Mouse (Mus musculus) liver, embryonic 13.5 days (tissue): ENCODE measurements around the gene Rasgrf1. TPM values are rescaled to one million over a fixed set of nuclear protein-coding genes. Genes with fewer than 3 reads are reported as not detected.
"Not testable (repeated sequence)": the region's sequence is repeated elsewhere in the genome, so short reads cannot be mapped to it uniquely, and the experiment has no call there.

Experiments
- ATAC-seq: fragments of 200-750 bp; cut with Nextera tagmentation; 2 replicates; pipeline ENCODE4 v1.8.0; 2017; ENCODE audit warnings: low read depth, mild to moderate bottlenecking, moderate number of reproducible peaks, moderate library complexity
- DNase-seq: peaks from one replicate; pipeline ENCODE4 v3.0.0; 2022
- H3K27ac ChIP-seq: fragments of 300-500 bp; sonication (generic); 2 replicates; pipeline ENCODE4 v1.5.1; 2015; ENCODE audit warnings: moderate library complexity, mild to moderate bottlenecking, inconsistent platforms
- H3K27me3 ChIP-seq: fragments of 300-500 bp; sonication (generic); 2 replicates; pipeline ENCODE4 v1.6.1; 2015; ENCODE audit warnings: mild to moderate bottlenecking, inconsistent platforms
- H3K36me3 ChIP-seq: fragments of 300-500 bp; sonication (generic); 2 replicates; pipeline ENCODE4 v1.6.1; 2015; ENCODE audit warnings: mild to moderate bottlenecking, inconsistent platforms
- H3K4me1 ChIP-seq: fragments of 300-500 bp; sonication (generic); replicated peaks from 2 replicates; pipeline ENCODE4 v1.6.1; 2015; ENCODE audit warnings: inconsistent platforms
- H3K4me2 ChIP-seq: fragments of 300-500 bp; sonication (generic); 2 replicates; pipeline ENCODE4 v1.6.1; 2015; ENCODE audit warnings: inconsistent platforms, mild to moderate bottlenecking, moderate library complexity
- H3K4me3 ChIP-seq: fragments of 300-500 bp; sonication (generic); replicated peaks from 2 replicates; pipeline ENCODE4 v1.5.1; 2015; ENCODE audit warnings: mild to moderate bottlenecking, inconsistent platforms
- H3K9ac ChIP-seq: fragments of 300-500 bp; sonication (generic); 2 replicates; pipeline ENCODE4 v1.6.1; 2015; ENCODE audit warnings: mild to moderate bottlenecking, inconsistent platforms
- H3K9me3 ChIP-seq: fragments of 300-500 bp; sonication (generic); replicated peaks from 2 replicates; pipeline ENCODE4 v1.6.1; 2016; ENCODE audit warnings: inconsistent platforms
- WGBS: fragments of 180-500 bp; shearing (Covaris S2); methylation state at CpG from one replicate; pipeline ENCODE4 v1.1.7; 2015; ENCODE audit not compliant: insufficient replicate concordance; 5-methylcytosine and 5-hydroxymethylcytosine counted together
- polyA plus RNA-seq: library from polyadenylated mRNA; unstranded; fragments of >200 nt; fragmentation: Nextera tagmentation; extraction: Ambion mirVana; gene quantifications from 2 replicates; pipeline ENCODE4 v1.2.1, GENCODE M21; 2015

The Rasgrf1 gene
- polyA plus RNA-seq, 1 experiment from 2014 or later = not detected

DNA sequence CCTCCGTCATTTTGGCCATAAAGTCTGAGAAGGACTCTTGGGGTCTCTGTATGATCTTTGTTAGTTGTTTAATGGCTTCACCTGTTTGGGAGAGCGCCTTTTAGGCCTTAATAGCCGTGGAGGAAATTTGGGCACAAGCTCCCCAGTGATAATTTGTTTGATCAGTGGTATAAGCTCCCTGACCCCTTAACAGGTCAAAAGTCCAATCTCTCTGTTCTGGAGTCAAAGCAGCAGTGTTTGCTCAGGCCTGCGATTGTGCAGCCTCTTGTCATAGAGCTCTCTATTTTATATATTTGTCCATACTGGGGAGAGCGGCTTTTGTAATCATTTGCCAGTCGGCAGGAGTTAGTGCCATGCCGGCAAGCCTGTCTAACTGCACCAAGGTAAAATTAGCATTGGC, 135.5 kb downstream of the Rasgrf1 start:
- no peak for ATAC-seq
- Histone ChIP-seq H3K27me3 (no peaks in the 10 kb centered on the region), H3K4me2 (no peak overlapping the region), H3K4me1 (no peaks in the 10 kb centered on the region), H3K9ac (no peak overlapping the region), H3K4me3 (no peak overlapping the region), H3K27ac (no peak overlapping the region), H3K36me3 (no peaks in the 10 kb centered on the region), H3K9me3 (no peaks in the 10 kb centered on the region)
- 72% methylated on average over 7 of the region's 7 CpGs for WGBS
- DNase-seq = no peak

DNA sequence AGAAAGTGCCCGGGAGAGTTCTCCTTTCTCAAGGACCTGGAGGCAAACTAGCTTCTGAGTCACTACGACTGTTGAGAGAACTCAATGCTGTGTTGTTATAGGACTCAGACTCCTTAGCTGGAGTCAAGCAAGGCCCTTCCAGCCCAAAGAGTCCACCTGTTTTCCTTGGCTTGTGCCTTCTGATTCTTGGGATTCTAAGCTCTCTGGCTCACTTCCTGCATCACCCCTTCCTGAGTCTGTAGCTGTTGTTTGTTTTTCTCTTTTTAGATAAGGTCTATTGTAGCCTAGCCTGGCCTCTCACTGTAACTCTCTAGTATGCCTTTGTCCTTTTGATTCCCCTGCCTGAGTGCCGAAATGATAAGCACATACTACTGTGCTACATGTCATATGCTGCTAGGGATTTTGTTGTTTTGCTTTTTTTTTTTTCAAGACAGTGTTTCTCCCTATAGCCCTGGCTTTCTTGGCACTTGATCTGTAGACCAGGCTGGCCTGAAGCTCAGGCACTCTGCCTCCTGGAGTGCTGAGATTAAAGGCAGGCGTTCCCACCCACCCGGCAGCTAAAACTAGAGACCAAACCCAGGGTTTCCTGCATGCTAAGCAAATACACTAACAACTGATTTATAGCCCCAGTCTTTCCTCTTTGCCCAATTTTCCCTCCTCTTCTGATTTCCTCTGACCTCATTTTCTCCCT, 138.4 kb downstream of the Rasgrf1 start:
- WGBS = 31% methylated on average over 5 of the region's 5 CpGs
- no peak overlapping the region for H3K4me3 ChIP-seq
- H3K9ac ChIP-seq = no peak overlapping the region
- no peak overlapping the region for H3K27ac ChIP-seq
- H3K9me3 ChIP-seq = no peaks in the 10 kb centered on the region
- ATAC-seq (no peak), DNase-seq (no peak)
- no peak overlapping the region for H3K4me2 ChIP-seq
- no peaks in the 10 kb centered on the region for H3K27me3 ChIP-seq
- no peaks in the 10 kb centered on the region for H3K4me1 ChIP-seq
- no peaks in the 10 kb centered on the region for H3K36me3 ChIP-seq

DNA sequence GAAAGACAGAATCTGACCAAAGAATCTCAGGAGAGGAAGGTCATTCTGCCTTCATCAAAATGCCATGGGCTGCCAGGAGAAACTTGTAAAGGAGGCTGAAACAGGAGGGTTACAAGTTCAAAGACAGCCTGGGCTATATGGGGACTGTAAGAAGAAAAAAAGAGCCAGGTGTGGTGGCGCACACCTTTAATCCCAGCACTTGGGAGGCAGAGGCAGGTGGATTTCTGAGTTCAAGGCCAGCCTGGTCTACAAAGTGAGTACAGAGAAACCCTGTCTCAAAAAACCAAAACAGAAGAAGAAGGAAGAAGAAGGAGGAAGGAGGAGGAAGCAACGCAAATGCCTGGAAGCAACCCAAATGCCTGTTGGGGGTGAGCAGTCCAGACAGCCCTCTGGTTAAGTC, 144.1 kb downstream of the Rasgrf1 start, which contains the start of gene Ctsh:
Gene Ctsh (plus strand): TSS at position 301 of the 400 bp plus-strand sequence.
- Histone ChIP-seq H3K4me1 (0 out of 2 replicates have a peak, but pooled peaks cover 2% of the 10 kb centered on the region), H3K9ac (peak within 1 kb of the TSS; percentile 62), H3K4me2 (peak within 1 kb of the TSS; percentile 59), H3K9me3 (no peaks in the 10 kb centered on the region), H3K27ac (peak within 1 kb of the TSS; percentile 71), H3K4me3 (peak within 1 kb of the TSS; percentile 54), H3K36me3 (no peaks in the 10 kb centered on the region), H3K27me3 (peaks cover 12% of the 10 kb centered on the region)
- ATAC-seq = peak; percentile 20; the same call in 1 of the 2 replicates
- no peak for DNase-seq
- WGBS = 47% methylated on average over 2 of the region's 2 CpGs

DNA sequence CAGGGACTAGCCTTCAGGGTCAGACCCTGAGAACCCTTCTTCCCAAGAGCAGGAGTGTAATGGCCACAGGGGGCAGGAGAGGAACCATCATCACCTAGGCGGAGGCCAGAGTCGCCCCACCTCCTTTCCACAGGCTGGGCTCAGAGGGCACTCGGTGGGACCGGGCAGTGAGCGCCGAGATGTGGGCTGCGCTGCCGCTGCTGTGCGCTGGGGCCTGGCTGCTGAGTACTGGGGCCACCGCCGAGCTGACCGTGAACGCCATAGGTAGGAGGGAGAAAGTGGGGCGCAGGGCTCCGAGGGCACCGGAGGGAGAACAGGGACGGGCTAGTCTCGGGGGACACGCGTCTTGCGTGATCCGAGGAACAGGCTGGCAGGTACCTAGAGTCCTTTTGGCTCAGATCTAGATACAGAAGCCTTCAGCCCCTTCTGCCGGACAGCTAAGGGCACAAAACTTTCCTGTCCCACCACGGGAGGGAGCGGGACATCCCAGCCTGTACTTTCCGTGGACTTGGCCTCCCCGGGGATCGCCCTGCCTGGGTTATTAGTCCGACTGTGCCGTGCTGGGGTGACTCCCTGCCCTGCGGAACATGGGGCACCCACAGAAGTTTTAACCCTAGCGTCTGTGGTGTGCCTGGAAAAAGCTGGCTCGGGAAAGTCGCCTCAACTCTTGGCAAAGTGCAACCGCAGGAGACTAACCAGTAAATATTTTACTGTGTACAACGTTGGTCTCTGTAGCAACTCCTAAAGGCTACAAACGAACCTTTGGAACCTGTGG, 144.8 kb downstream of the Rasgrf1 start:
- ATAC-seq (peak; percentile 87), DNase-seq (no peak)
- H3K4me1 ChIP-seq = 0 out of 2 replicates have a peak, but pooled peaks cover 2% of the 10 kb centered on the region
- H3K4me3 ChIP-seq = peak overlapping the region; percentile 54
- peak overlapping the region; percentile 62 for H3K9ac ChIP-seq
- WGBS = 1% methylated on average over 37 of the region's 37 CpGs
- H3K36me3 ChIP-seq = no peaks in the 10 kb centered on the region
- H3K27me3 ChIP-seq = peaks cover 12% of the 10 kb centered on the region
- H3K4me2 ChIP-seq = peak overlapping the region; percentile 59
- H3K27ac ChIP-seq = peak overlapping the region; percentile 71
- H3K9me3 ChIP-seq = no peaks in the 10 kb centered on the region

DNA sequence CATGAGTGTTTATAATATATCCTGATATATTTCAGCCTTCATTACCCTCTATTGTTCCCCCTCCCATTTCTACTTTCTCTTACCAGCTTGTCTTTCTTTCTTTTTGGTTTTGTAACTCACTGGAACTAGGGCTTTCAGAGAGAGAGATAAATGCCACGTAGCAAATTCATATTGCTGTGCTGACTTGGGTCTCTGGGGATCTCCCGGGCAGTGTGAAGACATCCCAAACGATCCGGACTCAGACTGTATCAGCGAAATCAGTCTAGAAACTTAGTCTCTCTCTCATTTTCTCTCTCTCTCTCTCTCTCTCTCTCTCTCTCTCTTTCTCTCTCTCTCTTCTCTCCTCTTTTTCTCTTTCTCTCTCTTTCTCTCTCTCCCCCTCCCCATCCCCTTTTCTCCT, 145.7 kb downstream of the Rasgrf1 start:
- 49% methylated on average over 5 of the region's 5 CpGs for WGBS
- peak overlapping the region; percentile 54 for H3K4me3 ChIP-seq

DNA sequence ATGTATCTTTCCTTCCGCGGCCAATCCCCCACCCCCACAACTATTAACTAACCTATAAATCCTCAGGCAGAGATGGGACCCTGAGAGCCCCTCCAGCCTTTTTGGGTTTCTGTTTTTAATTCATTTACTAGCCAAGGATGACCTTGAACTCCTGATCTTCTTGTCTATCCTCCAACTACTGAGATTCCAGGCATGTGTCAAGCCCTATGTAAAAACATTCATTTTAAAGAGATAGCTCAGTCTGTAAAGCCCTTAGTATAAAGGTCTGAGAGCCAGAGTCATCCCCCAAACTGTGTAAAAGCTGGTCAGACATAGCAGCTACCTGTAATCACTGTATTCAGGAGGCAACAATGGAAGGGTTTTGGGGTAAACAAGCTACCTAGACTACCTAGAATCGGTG, 146.2 kb downstream of the Rasgrf1 start:
- H3K4me1 ChIP-seq = 0 out of 2 replicates have a peak, but pooled peaks cover 2% of the 10 kb centered on the region
- ATAC-seq (no peak), DNase-seq (no peak)
- H3K9ac ChIP-seq = no peak overlapping the region
- H3K9me3 ChIP-seq = no peaks in the 10 kb centered on the region
- peaks cover 12% of the 10 kb centered on the region for H3K27me3 ChIP-seq
- no peak overlapping the region for H3K27ac ChIP-seq
- whole genome bisulfite sequencing = 62% methylated on average over 3 of the region's 3 CpGs
- H3K4me3 ChIP-seq = no peak overlapping the region
- 0 out of 2 replicates have a peak overlapping the region, but pooled peaks have one; percentile 33 for H3K4me2 ChIP-seq
- no peaks in the 10 kb centered on the region for H3K36me3 ChIP-seq

More for the DNA sequence above, 145.7 kb downstream of the Rasgrf1 start:
- Histone ChIP-seq H3K27ac (no peak overlapping the region), H3K9ac (no peak overlapping the region), H3K27me3 (peaks cover 12% of the 10 kb centered on the region), H3K4me2 (peak overlapping the region; percentile 33; the same call in 1 of the 2 replicates), H3K4me1 (0 out of 2 replicates have a peak, but pooled peaks cover 2% of the 10 kb centered on the region), H3K36me3 (no peaks in the 10 kb centered on the region), H3K9me3 (no peaks in the 10 kb centered on the region)
- DNase-seq (no peak), ATAC-seq (no peak)

DNA sequence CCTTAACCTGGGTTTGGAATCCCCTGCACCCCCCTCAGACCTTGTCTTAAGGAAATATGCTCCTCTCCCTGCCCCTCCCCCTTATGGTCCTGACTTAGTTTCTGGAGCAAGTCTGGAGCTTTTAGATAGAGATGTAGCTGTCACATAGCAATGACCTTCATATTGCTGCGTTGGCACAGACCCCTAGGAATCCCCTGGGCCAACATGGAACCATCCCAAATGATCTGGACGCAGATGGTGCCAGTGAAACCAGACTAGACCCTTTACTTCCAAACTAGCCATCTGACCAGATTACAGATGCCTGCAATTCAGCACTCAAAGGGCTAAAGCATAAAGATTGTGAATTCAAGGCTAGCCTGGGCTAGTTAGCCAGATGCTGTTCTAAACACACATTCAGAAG, 147.0 kb downstream of the Rasgrf1 start:
- H3K9ac ChIP-seq = no peak overlapping the region
- H3K4me3 ChIP-seq = no peak overlapping the region
- peaks cover 12% of the 10 kb centered on the region for H3K27me3 ChIP-seq
- H3K9me3 ChIP-seq = no peaks in the 10 kb centered on the region
- H3K4me1 ChIP-seq = 0 out of 2 replicates have a peak, but pooled peaks cover 2% of the 10 kb centered on the region
- H3K36me3 ChIP-seq = no peaks in the 10 kb centered on the region
- 65% methylated on average over 2 of the region's 2 CpGs for WGBS
- ATAC-seq = no peak
- DNase-seq = no peak
- H3K4me2 ChIP-seq = no peak overlapping the region
- no peak overlapping the region for H3K27ac ChIP-seq

DNA sequence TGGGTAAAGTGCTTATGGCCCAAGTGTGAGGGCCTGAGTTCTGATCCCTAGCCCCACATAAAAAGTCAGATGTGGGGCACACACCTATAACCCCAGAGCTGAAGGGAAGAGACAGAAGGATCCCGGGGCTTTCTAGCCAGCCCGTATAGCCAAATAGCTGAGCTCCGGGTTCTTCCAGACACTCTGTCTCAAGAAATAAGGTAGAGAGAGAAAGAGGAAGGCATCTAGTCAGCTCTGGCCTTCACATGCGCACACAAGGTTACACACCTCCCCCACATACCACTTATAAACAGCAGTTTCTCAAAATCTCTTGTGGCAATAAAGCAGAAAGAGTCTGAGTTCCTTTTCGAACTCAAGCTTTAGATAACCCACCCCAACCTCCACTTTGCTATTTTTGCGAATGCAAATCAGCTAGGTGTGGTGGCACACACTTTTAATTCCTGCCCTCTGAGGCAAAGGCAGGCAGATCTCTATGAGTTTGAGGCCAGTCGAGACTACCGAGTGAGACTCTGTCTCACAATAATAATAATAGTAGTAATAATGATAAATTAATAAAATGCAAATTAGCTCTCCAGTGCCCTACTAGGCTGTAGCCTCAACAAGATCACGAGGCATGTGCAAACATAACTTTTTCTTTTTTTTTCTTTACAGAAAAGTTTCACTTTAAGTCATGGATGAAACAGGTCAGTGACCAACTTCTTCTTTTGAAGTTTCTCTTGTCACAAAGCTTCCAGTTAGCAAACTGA, 150.3 kb downstream of the Rasgrf1 start:
- no peak overlapping the region for H3K9ac ChIP-seq
- H3K27ac ChIP-seq = no peak overlapping the region
- peaks cover 4% of the 10 kb centered on the region; the same call in 1 of the 2 replicates for H3K27me3 ChIP-seq
- WGBS = 64% methylated on average over 9 of the region's 9 CpGs
- no peak overlapping the region for H3K4me2 ChIP-seq
- H3K36me3 ChIP-seq = no peaks in the 10 kb centered on the region
- no peak overlapping the region for H3K4me3 ChIP-seq
- H3K9me3 ChIP-seq = no peaks in the 10 kb centered on the region
- H3K4me1 ChIP-seq = no peaks in the 10 kb centered on the region
- DNase-seq (no peak), ATAC-seq (no peak)

DNA sequence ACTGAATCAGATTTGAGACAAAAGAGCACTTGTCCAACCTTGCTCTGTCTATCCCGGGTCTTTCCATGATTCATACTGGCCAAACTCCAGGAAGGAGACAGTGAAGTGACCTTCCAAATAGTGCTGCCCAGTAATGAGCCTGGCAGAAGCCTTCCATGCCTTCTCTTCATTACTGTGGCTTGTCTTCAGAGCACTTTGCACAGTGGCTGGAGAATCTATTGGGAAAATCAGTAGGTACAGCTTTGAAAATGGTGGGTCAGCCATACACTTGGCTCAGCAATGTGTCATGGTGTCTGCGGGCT, 150.8 kb downstream of the Rasgrf1 start:
- 78% methylated on average over 2 of the region's 2 CpGs for whole genome bisulfite sequencing
- no peak overlapping the region for H3K4me3 ChIP-seq
- no peak overlapping the region for H3K4me2 ChIP-seq
- H3K4me1 ChIP-seq = no peaks in the 10 kb centered on the region
- no peaks in the 10 kb centered on the region for H3K9me3 ChIP-seq
- no peak for DNase-seq
- H3K27me3 ChIP-seq = peaks cover 4% of the 10 kb centered on the region; the same call in 1 of the 2 replicates
- ATAC-seq = no peak
- no peak overlapping the region for H3K9ac ChIP-seq
- H3K36me3 ChIP-seq = no peaks in the 10 kb centered on the region
- no peak overlapping the region for H3K27ac ChIP-seq

DNA sequence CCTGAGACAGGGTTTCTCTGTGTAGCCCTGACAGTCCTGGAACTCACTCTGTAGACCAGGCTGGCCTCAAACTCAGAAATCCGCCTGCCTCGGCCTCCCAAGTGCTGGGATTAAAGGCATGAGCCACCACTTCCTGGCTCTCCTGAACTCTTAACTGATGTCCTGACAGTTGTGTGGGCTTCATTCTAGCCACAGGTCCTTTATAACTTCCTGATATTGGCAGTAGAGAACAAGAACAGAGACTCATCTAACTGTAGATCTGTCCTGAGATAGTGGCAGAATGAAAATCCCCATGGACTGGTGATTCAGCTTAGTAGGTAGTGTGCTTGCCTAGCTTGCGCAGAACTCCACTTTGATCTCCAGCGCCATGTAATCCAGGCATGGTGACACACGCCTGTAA, 151.2 kb downstream of the Rasgrf1 start:
- not testable (repeated sequence) for H3K9me3 ChIP-seq, H3K36me3 ChIP-seq, DNase-seq, ATAC-seq, H3K4me1 ChIP-seq, H3K27ac ChIP-seq, H3K9ac ChIP-seq, H3K4me3 ChIP-seq, H3K4me2 ChIP-seq, H3K27me3 ChIP-seq
- WGBS = 56% methylated on average over 5 of the region's 5 CpGs

DNA sequence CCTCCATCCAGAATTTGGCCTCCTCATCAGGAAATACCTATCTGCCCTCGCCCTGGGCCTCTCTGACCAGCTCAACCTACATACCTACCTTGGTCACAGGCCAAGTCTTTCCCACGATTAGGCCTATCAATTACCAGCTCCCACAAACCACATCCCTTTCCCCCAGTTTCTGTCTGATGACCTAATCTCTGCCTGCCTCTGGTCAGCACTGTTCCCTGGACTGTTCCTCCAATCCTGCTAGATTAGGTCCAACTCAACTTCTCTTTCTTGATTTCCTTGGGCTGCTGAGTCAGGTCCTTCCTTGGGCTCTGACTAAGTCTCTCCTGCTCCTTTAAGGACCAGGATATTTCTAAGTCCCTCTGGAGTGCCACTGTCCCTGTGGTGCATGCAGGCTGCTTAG, 157.6 kb downstream of the Rasgrf1 start:
- no peak for ATAC-seq
- H3K4me1 ChIP-seq = no peaks in the 10 kb centered on the region
- DNase-seq = no peak
- no peak overlapping the region for H3K9ac ChIP-seq
- no peaks in the 10 kb centered on the region for H3K36me3 ChIP-seq
- H3K4me2 ChIP-seq = no peak overlapping the region
- H3K4me3 ChIP-seq = no peak overlapping the region
- 36% methylated on average over 2 of the region's 2 CpGs for WGBS
- no peak overlapping the region for H3K27ac ChIP-seq
- H3K9me3 ChIP-seq = no peaks in the 10 kb centered on the region
- no peaks in the 10 kb centered on the region for H3K27me3 ChIP-seq
